Mouse (Mus musculus) testis, postnatal 10 days (tissue): ENCODE measurements around the gene Krt7.

Experiments used
- DNase-seq: peaks from one replicate; pipeline ENCODE4 v3.0.0; 2021; ENCODE audit warnings: low spot score

The Krt7 gene

GRCm38 (mm10) chr15:101446572-101446971 lies 35.7 kb downstream of the Krt7 start:
- peak; percentile 80 for DNase-seq

- DNase-seq = no peak
Observed at GRCm38 (mm10) chr15:101447444-101447843, 36.6 kb downstream of the Krt7 start, which contains the start of gene Krt88. Gene Krt88, plus strand, starts transcription at chr15:101447744.

GRCm38 (mm10) chr15:101453093-101453736 lies 42.4 kb downstream of the Krt7 start:
- peak; percentile 90 for DNase-seq

- no peak for DNase-seq
Observed at GRCm38 (mm10) chr15:101454774-101455173, 43.9 kb downstream of the Krt7 start.

- no peak for DNase-seq
Observed at GRCm38 (mm10) chr15:101455292-101455691, 44.4 kb downstream of the Krt7 start.

- no peak for DNase-seq
Observed at GRCm38 (mm10) chr15:101455891-101456290, 45.0 kb downstream of the Krt7 start.

GRCm38 (mm10) chr15:101458361-101458930 lies 47.6 kb downstream of the Krt7 start:
- DNase-seq = no peak

- peak; percentile 53 for DNase-seq
Observed at GRCm38 (mm10) chr15:101459283-101459682, 48.4 kb downstream of the Krt7 start.

- no peak for DNase-seq
Observed at GRCm38 (mm10) chr15:101463651-101464050, 52.8 kb downstream of the Krt7 start, which contains the start of gene Krt81. Gene Krt81, minus strand, starts transcription at chr15:101463751.

GRCm38 (mm10) chr15:101469093-101469492 lies 58.2 kb downstream of the Krt7 start:
- DNase-seq = no peak

GRCm38 (mm10) chr15:101472952-101473528 lies 62.2 kb downstream of the Krt7 start, which contains the start of gene Krt86:
Gene Krt86, plus strand, starts transcription at chr15:101473478.
- peak; percentile 68 for DNase-seq

GRCm38 (mm10) chr15:101479007-101479665 lies 68.3 kb downstream of the Krt7 start:
- peak; percentile 69 for DNase-seq

- no peak for DNase-seq
Observed at GRCm38 (mm10) chr15:101479666-101480060, 68.8 kb downstream of the Krt7 start.
